Mouse (Mus musculus) ES-E14 (cell line): ENCODE results near the gene Nupr1l. TPM values are rescaled to one million over a fixed set of nuclear protein-coding genes. Genes with fewer than 3 reads are reported as not detected.
"Not testable (repeated sequence)": the region's sequence is repeated elsewhere in the genome, so short reads cannot be mapped to it uniquely, and the experiment has no call there.

Source experiments
- DNase-seq: peaks from one replicate; pipeline ENCODE4 v3.0.0-alpha.2; 2013; ENCODE audit warnings: low read depth, low spot score
- H3K27ac ChIP-seq: 2 replicates; pipeline ENCODE4 v1.5.1; 2012; ENCODE audit warnings: low read depth, mild to moderate bottlenecking, low read length, moderate library complexity, mixed read lengths; ENCODE audit not compliant: poor library complexity, insufficient read depth, severe bottlenecking
- H3K36me3 ChIP-seq: 2 replicates; pipeline ENCODE4 v1.6.1; 2012; ENCODE audit warnings: mild to moderate bottlenecking, low read length, moderate library complexity, mixed read lengths; ENCODE audit not compliant: control insufficient read depth, poor library complexity, insufficient read depth, severe bottlenecking
- H3K4me1 ChIP-seq, 2 experiments: fragments of 150-350 bp in 1 of 2; sonication (generic) in 1 of 2; 2 replicates each; pipeline ENCODE4 v1.6.1; 2012; ENCODE audit warnings: low read length in 2 of 2, mild to moderate bottlenecking in 1 of 2, mixed read lengths in 1 of 2; ENCODE audit not compliant: control insufficient read depth in 2 of 2, insufficient read depth in 2 of 2, poor library complexity in 1 of 2
- H3K4me3 ChIP-seq, 2 experiments: fragments of 150-350 bp in 1 of 2; sonication (generic) in 1 of 2; 2 replicates each; pipeline ENCODE4 v1.5.1; 2012; ENCODE audit warnings: low read length in 2 of 2, low read depth in 1 of 2, mild to moderate bottlenecking in 1 of 2, mixed read lengths in 1 of 2; ENCODE audit not compliant: insufficient read depth in 1 of 2, poor library complexity in 1 of 2, severe bottlenecking in 1 of 2
- H3K9ac ChIP-seq: 2 replicates; pipeline ENCODE4 v1.6.1; 2012; ENCODE audit warnings: low read depth, mild to moderate bottlenecking, low read length, mixed read lengths; ENCODE audit not compliant: poor library complexity, insufficient read depth, severe bottlenecking
- H3K9me3 ChIP-seq: fragments of 150-350 bp; sonication (generic); 2 replicates; pipeline ENCODE4 v1.6.1; 2012; ENCODE audit warnings: low read depth, mild to moderate bottlenecking, low read length; ENCODE audit not compliant: control insufficient read depth, insufficient read depth
- CHD2 ChIP-seq: IDR thresholded peaks from 2 replicates; pipeline ENCODE4 v1.6.1; 2014; ENCODE audit warnings: mild to moderate bottlenecking, low read depth, low read length, inconsistent platforms
- HCFC1 ChIP-seq: IDR thresholded peaks from 2 replicates; pipeline ENCODE4 v1.6.1; 2012; ENCODE audit warnings: low read length, inconsistent platforms, borderline replicate concordance; ENCODE audit not compliant: insufficient read depth
- MAFK ChIP-seq: IDR thresholded peaks from 2 replicates; pipeline ENCODE4 v1.6.1; 2014; ENCODE audit warnings: mild to moderate bottlenecking, low read depth, low read length, inconsistent platforms; ENCODE audit not compliant: insufficient read depth
- ZC3H11A ChIP-seq: IDR thresholded peaks from 2 replicates; pipeline ENCODE4 v1.6.1; 2012; ENCODE audit warnings: low read depth, mild to moderate bottlenecking, inconsistent platforms, low read length, borderline replicate concordance
- ZNF384 ChIP-seq: IDR thresholded peaks from 2 replicates; pipeline ENCODE4 v1.6.1; 2012; ENCODE audit warnings: low read depth, low read length, inconsistent platforms
- in situ Hi-C, 2 experiments: fragments of 600-800 bp; cut with MboI; formaldehyde crosslinking; loops; one replicate each; pipeline ENCODE4 v1.15.1; 2025; ENCODE audit warnings: low sequenced_read_pairs in 2 of 2, inconsistent platforms in 1 of 2; ENCODE audit not compliant: unreplicated experiment in 2 of 2
- total RNA-seq: library from RNA; depleted of rRNA; stranded (reverse); fragments of 300-350 nt; gene quantifications from 2 replicates; pipeline ENCODE4 v1.2.3, GENCODE M21; 2012

Gene Nupr1l
- total RNA-seq, 1 experiment = 2.9 TPM

DNA sequence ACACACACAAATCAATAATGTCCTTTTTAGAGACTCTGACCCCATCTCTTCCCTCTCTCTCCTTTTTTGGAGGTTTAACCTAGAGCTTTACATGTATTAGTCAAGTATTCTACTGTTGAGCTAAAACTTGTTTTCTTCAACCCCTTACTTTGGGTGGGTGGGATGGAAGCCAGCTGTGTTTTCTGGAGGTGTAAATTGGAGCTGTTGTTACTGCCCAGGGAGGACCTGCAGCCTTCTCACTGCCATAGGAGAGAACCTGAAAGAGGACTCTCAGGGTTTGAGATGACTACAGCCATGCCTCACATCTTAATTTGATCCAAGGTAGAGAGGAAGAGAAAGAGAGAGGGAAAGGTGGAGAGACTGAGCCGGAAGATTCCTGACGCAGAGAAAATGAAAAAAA lies 31.9 kb downstream of the Nupr1l start:
- Histone ChIP-seq H3K9ac (peak overlapping the region; percentile 10; the same call in 1 of the 2 replicates), H3K4me1 (peaks cover 2 to 6% of the 10 kb centered on the region in 2 experiments; a peak in 2 of 4 replicates), H3K27ac (no peak overlapping the region), H3K9me3 (no peaks in the 10 kb centered on the region), H3K36me3 (peaks cover 3% of the 10 kb centered on the region), H3K4me3 (no peak overlapping the region)
- no peak for DNase-seq
- in situ Hi-C loops = no loop called here
- no peak for TF ChIP-seq ZNF384
- TF ChIP-seq CHD2 = no peak
- TF ChIP-seq HCFC1 = no peak
- no peak for TF ChIP-seq MAFK
- TF ChIP-seq ZC3H11A = no peak

DNA sequence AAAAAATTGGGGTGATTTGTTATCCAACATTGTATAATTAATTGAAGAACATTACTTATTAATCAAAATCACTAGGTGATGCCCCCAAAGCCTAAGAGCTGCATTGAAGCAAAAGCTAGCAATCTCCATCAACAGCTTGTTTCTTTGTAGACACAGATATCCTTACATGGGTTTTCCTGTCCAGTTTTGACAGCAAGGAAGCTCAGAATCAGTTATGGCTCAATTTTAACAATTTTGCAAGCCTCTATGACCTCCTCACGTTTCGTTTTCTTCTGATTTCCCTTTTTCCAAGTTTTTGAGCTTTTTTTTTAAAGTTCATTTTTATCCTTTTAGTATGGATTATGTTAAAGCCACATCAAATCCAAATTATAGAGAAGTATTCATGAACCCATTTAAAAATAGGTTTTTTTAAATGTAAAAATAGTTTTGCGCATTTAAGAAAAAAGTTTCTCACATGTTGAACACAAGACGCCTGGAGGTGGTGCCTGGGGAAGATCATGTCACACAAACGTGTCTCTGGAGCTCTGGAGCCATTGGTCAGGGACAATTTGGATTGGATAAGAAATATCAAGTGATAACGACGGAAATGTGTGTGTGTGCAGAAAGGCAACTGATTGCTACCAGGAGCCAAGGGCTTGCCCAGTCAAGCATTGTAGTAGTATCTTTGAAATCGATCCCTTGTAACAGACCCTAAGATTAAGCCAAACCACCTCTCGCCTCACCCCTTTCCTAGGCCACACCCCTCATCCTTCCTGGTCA lies 32.6 kb downstream of the Nupr1l start:
- no peak overlapping the region; the same call in 1 of the 2 replicates for H3K27ac ChIP-seq
- DNase-seq = no peak
- H3K9me3 ChIP-seq = no peaks in the 10 kb centered on the region
- peaks cover 7% of the 10 kb centered on the region for H3K36me3 ChIP-seq
- peak overlapping the region; percentile 68; the same call in 1 of the 2 replicates for H3K9ac ChIP-seq
- TF ChIP-seq ZNF384 (no peak), CHD2 (no peak), ZC3H11A (no peak)
- H3K4me1 ChIP-seq = peaks cover 2 to 6% of the 10 kb centered on the region in 2 experiments; a peak in 2 of 4 replicates
- peak overlapping the region; percentile 63 to 68 for H3K4me3 ChIP-seq
- in situ Hi-C loops = no loop called here

DNA sequence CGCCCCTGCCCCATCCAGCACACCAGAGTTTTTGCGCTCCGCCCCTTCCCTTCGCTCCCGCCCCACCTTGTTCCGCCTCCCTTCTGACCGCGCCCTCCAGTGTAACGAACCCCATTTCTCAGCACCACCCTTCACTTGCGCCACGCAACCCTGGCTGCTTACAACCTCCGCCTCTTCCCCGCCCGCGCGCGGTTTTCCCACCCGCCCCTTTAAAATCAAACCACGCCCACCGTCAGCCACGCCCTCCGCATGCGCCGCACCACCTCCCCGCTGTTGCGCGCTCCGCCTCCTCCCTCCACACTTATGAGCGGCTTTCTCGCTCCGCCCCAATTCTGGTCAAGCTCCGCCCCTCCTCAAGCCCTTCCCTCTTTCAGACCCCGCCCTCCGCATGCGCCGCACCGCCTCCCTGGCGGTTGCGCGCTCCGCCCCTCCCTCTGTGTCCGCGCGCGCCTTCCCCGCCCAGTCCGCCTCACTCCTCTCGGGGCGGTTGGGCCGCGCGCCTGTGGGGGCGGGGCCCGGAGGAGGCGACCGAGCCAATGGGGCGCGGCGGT lies 33.2 kb downstream of the Nupr1l start, which contains the start of gene Vkorc1l1:
Vkorc1l1 (plus strand) TSS at position 476 of the 551 bp plus-strand sequence.
- Histone ChIP-seq H3K36me3 (peaks cover 7% of the 10 kb centered on the region), H3K9me3 (no peaks in the 10 kb centered on the region), H3K4me1 (peaks cover 2 to 6% of the 10 kb centered on the region in 2 experiments; a peak in 2 of 4 replicates), H3K4me3 (peak within 1 kb of the TSS; percentile 90 to 95), H3K9ac (peak within 1 kb of the TSS; percentile 98), H3K27ac (no peak within 1 kb of the TSS; the same call in 1 of the 2 replicates)
- peak; percentile 97 for DNase-seq
- in situ Hi-C loops = no loop called here
- TF ChIP-seq HCFC1 (no peak), CHD2 (no peak), ZC3H11A (no peak), MAFK (no peak), ZNF384 (no peak)

DNA sequence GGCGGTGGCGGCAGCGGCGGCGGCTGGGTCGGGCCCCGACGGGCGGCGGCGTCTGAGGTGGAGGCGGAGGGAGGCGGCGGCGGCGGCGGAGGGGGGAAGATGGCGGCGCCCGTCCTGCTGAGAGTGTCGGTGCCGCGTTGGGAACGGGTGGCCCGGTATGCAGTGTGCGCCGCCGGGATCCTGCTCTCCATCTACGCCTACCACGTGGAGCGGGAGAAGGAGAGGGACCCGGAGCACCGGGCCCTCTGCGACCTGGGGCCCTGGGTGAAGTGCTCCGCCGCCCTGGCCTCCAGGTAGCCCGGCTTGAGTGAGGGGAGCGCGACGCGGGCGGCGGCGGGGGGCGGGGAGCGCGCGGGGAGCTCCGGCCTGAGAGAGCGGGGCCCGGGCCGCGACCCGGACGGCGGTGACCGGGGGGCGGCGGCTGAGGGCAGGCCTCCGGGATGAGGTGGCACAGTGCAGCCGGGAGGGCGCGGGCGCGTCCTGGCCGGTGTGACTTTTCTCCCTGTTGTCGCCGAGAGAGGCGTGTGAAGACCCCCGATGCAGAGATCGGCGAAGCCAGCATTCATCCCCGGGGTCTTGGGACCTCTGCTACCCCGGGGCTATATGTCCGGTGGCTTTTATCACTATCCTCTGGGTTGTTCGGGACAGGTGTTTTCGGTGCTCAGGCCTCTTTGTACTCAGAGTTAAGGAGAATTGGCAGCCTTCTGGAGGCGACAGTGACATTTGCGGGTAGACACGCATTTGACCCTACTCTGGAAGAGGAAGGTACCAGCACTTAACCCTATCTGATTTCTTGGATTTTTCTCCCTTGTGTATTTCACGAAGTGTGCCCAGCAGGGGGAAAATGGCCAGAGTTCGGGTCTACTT lies 34.0 kb downstream of the Nupr1l start:
- H3K4me1 ChIP-seq, DNase-seq, H3K36me3 ChIP-seq, H3K9me3 ChIP-seq, H3K27ac ChIP-seq, in situ Hi-C loops: not testable (repeated sequence)
- Histone ChIP-seq H3K4me3 (peak overlapping the region; percentile 90 to 95), H3K9ac (peak overlapping the region; percentile 98)
